Mouse (Mus musculus): ENCODE data around the gene Ngly1.
"Not testable (repeated sequence)": the region's sequence is repeated elsewhere in the genome, so short reads cannot be mapped to it uniquely, and the experiment has no call there.

Gene Ngly1

GRCm38 (mm10) chr14:16260541-16260940, 11.5 kb downstream of the Ngly1 start:
- no peak for DNase-seq (ENCODE audit: low spot score)

GRCm38 (mm10) chr14:16261869-16262268, 12.8 kb downstream of the Ngly1 start:
- no peak for DNase-seq (ENCODE audit: low spot score)

- no peak for DNase-seq (ENCODE audit: low spot score)
Observed at GRCm38 (mm10) chr14:16267028-16267427, 17.9 kb downstream of the Ngly1 start.

- DNase-seq (ENCODE audit: low spot score) = no peak
Observed at GRCm38 (mm10) chr14:16269776-16270175, 20.7 kb downstream of the Ngly1 start.

- DNase-seq (ENCODE audit: low spot score) = no peak
Observed at GRCm38 (mm10) chr14:16273677-16274076, 24.6 kb downstream of the Ngly1 start.

- no peak for DNase-seq (ENCODE audit: low spot score)
Observed at GRCm38 (mm10) chr14:16279196-16279595, 30.1 kb downstream of the Ngly1 start.

GRCm38 (mm10) chr14:16283966-16284365, 34.9 kb downstream of the Ngly1 start:
- no peak for DNase-seq (ENCODE audit: low spot score)

- DNase-seq (ENCODE audit: low spot score) = no peak
Observed at GRCm38 (mm10) chr14:16292371-16292770, 43.3 kb downstream of the Ngly1 start.

GRCm38 (mm10) chr14:16293015-16293414, 43.9 kb downstream of the Ngly1 start:
- no peak for DNase-seq (ENCODE audit: low spot score)

GRCm38 (mm10) chr14:16293921-16294320, 44.8 kb downstream of the Ngly1 start:
- no peak for DNase-seq (ENCODE audit: low spot score)

- no peak for DNase-seq (ENCODE audit: low spot score)
Observed at GRCm38 (mm10) chr14:16296816-16297468, 47.9 kb downstream of the Ngly1 start.

- DNase-seq (ENCODE audit: low spot score) = no peak
Observed at GRCm38 (mm10) chr14:16301735-16302134, 52.7 kb downstream of the Ngly1 start.

- DNase-seq (ENCODE audit: low spot score) = no peak
Observed at GRCm38 (mm10) chr14:16302688-16303087, 53.6 kb downstream of the Ngly1 start.

GRCm38 (mm10) chr14:16310791-16311190, 61.7 kb downstream of the Ngly1 start:
- no peak for DNase-seq (ENCODE audit: low spot score)

- DNase-seq (ENCODE audit: low spot score) = no peak
Observed at GRCm38 (mm10) chr14:16312599-16312998, 63.5 kb downstream of the Ngly1 start.

GRCm38 (mm10) chr14:16313073-16313472, 64.0 kb downstream of the Ngly1 start:
- not testable (repeated sequence) for DNase-seq (ENCODE audit: low spot score)

- DNase-seq (ENCODE audit: low spot score) = no peak
Observed at GRCm38 (mm10) chr14:16313936-16314521, 64.9 kb downstream of the Ngly1 start.

- no peak for DNase-seq (ENCODE audit: low spot score)
Observed at GRCm38 (mm10) chr14:16314842-16315241, 65.8 kb downstream of the Ngly1 start.

GRCm38 (mm10) chr14:16316715-16317114, 67.6 kb downstream of the Ngly1 start:
- no peak for DNase-seq (ENCODE audit: low spot score)

- no peak for DNase-seq (ENCODE audit: low spot score)
Observed at GRCm38 (mm10) chr14:16319818-16320217, 70.7 kb downstream of the Ngly1 start.

- DNase-seq (ENCODE audit: low spot score) = no peak
Observed at GRCm38 (mm10) chr14:16324394-16324793, 75.3 kb downstream of the Ngly1 start.

GRCm38 (mm10) chr14:16325208-16325607, 76.1 kb downstream of the Ngly1 start:
- no peak for DNase-seq (ENCODE audit: low spot score)

GRCm38 (mm10) chr14:16328531-16328930, 79.5 kb downstream of the Ngly1 start:
- DNase-seq (ENCODE audit: low spot score) = peak; percentile 67

GRCm38 (mm10) chr14:16328959-16329480, 79.9 kb downstream of the Ngly1 start:
- DNase-seq (ENCODE audit: low spot score) = no peak

Data from MN1 (cell line).